Mouse (Mus musculus) liver, embryonic 18 days (tissue): ENCODE data around the gene Srsf3. TPM values are rescaled to one million over a fixed set of nuclear protein-coding genes. Genes with fewer than 3 reads are reported as not detected.

Experiments
- polyA plus RNA-seq: library from polyadenylated mRNA; depleted of rRNA; stranded (reverse); fragments of >200 nt; gene quantifications from 2 replicates; pipeline ENCODE4 v1.2.3, GENCODE M21; 2012; rRNA removed

Gene Srsf3
- polyA plus RNA-seq: 86.2 and 95.4 TPM in 2 replicates

GRCm38 (mm10) chr17:29032274-29033069, at the start of gene Srsf3:
Srsf3 (plus strand) TSS chr17:29032628.

GRCm38 (mm10) chr17:29007641-29008325, 24.6 kb upstream of the Srsf3 start, which contains the start of gene Stk38:
Stk38 (minus strand) TSS chr17:29007995.

GRCm38 (mm10) chr17:29090776-29091175, 58.3 kb downstream of the Srsf3 start, which contains the start of gene Cdkn1a:
Cdkn1a (plus strand) TSS chr17:29090976.

Other genes with a start within 250 kb of the Srsf3 start
- 48.5 and 53.0 TPM in 2 replicates for gene Brpf3, start 231.5 kb upstream of the Srsf3 start, polyA plus RNA-seq
- gene Pnpla1, start 174.2 kb upstream of the Srsf3 start, polyA plus RNA-seq: 0.14 and 0.17 TPM in 2 replicates
- gene 4930539E08Rik, start 117.3 kb upstream of the Srsf3 start, polyA plus RNA-seq: 0.09 and 0.20 TPM in 2 replicates
- gene Pxt1, start 88.8 kb upstream of the Srsf3 start, polyA plus RNA-seq: 0.28 and 0.36 TPM in 2 replicates
- gene Kctd20, start 80.7 kb upstream of the Srsf3 start, polyA plus RNA-seq: 28.3 and 28.9 TPM in 2 replicates
- 31.9 and 34.3 TPM in 2 replicates for gene Stk38, start 24.6 kb upstream of the Srsf3 start, polyA plus RNA-seq
- 28.8 and 29.6 TPM in 2 replicates for gene Cdkn1a, start 58.3 kb downstream of the Srsf3 start, polyA plus RNA-seq
- gene Rab44, start 81.5 kb downstream of the Srsf3 start, polyA plus RNA-seq: 20.4 and 34.3 TPM in 2 replicates
- gene Cpne5, start 205.5 kb downstream of the Srsf3 start, polyA plus RNA-seq: 0.14 and 0.24 TPM in 2 replicates
- gene Ppil1, start 231.6 kb downstream of the Srsf3 start, polyA plus RNA-seq: 29.5 and 32.8 TPM in 2 replicates
- gene BC004004, start 236.2 kb downstream of the Srsf3 start, polyA plus RNA-seq: 101 and 129 TPM in 2 replicates